In the genomic region with DNA sequence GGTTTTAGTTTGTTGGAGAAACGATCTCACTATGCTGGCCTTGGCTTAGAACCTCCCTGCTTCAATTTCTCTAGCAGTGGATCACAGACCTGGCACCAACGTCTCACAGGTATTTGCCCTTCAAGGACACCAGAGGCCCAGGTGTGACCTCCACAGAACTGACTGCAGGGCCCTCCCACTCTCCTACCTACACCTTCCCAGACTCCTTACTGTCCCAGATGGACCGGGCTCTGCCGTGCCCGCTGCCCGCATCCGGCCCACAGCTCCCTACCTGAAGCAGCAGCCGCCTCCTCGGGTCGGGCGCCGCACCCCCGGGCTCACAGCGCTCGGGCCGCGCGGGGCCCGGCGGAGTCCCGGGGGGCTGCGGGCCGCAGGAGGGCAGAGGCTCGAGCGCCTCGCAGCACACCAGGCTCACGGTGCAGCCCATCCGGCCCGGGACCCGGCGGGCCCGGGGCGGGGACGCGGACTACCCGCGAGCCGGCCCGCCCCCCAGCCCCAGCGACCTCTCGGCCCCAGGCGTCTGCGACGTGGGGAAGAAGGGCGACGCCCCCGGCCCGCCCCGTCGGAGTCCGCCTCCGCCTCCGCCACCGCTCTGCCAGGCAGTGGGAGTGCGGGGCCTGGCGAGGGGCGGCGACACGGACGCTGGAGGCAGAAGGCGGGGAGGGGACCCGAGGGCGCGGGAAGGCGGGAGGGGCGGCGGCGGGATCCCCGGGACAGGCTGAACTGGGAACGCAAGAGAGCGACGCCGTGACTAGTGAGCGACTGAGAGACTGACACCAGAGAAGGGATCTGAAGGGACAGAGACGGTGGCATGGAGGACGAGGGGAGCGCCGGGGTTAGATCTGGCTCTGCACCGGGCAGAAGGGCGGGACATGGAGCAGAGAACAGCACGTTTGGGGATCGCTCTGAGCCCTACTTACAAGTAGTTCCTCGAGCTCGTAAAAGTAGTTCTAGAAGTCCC, we compare ENCODE assay signal across 8 mouse cellular contexts. TPM values are rescaled to one million over a fixed set of nuclear protein-coding genes. Genes with fewer than 3 reads are reported as not detected.
DNase-seq lines count a peak whose midpoint lies in the region; ATAC-seq lines count a peak whose summit lies in the region.

A gene (minus strand): TSS at position 429 of the 961 bp plus-strand sequence.

- H3K4me3 ChIP-seq in hindbrain, embryonic 15.5 days: peak within 1 kb of the TSS; percentile 46
- peak within 1 kb of the TSS; percentile 91 for H3K4me3 ChIP-seq in megakaryocyte, embryonic 14.5 days (replicated peaks)

- no peak within 1 kb of the TSS for H3K27ac ChIP-seq in hindbrain, embryonic 15.5 days (replicated peaks)

- peak; percentile 55 for ATAC-seq in hindbrain, embryonic 15.5 days (ENCODE audit: low FRiP score, low read depth)

- H3K36me3 ChIP-seq in hindbrain, embryonic 15.5 days: no peaks in the 10 kb centered on the region
- H3K36me3 ChIP-seq in megakaryocyte, embryonic 14.5 days (replicated peaks; ENCODE audit: low read length): no peaks in the 10 kb centered on the region
- no peaks in the 10 kb centered on the region for H3K36me3 ChIP-seq in splenic B cell, adult 2 months (ENCODE audit: control insufficient read depth, insufficient read depth, low read length, poor library complexity, severe bottlenecking)

- H3K4me1 ChIP-seq in hindbrain, embryonic 15.5 days (replicated peaks): peaks cover 25% of the 10 kb centered on the region
- peaks cover 67% of the 10 kb centered on the region for H3K4me1 ChIP-seq in megakaryocyte, embryonic 14.5 days

- 1% methylated on average over 75 of the region's 84 CpGs for WGBS in hindbrain, embryonic 15.5 days

- H3K4me2 ChIP-seq in hindbrain, embryonic 15.5 days: peak within 1 kb of the TSS; percentile 86

- peak within 1 kb of the TSS; percentile 44 for H3K9ac ChIP-seq in hindbrain, embryonic 15.5 days

- no peaks in the 10 kb centered on the region for H3K9me3 ChIP-seq in hindbrain, embryonic 15.5 days
- H3K9me3 ChIP-seq in megakaryocyte, embryonic 14.5 days: no peaks in the 10 kb centered on the region

- H3K27me3 ChIP-seq in hindbrain, embryonic 15.5 days: peaks cover 20% of the 10 kb centered on the region
- H3K27me3 ChIP-seq in megakaryocyte, embryonic 14.5 days (replicated peaks): peaks cover 79% of the 10 kb centered on the region
- H3K27me3 ChIP-seq in splenic B cell, adult 2 months (ENCODE audit: control insufficient read depth, insufficient read depth, low read length, poor library complexity, severe bottlenecking): no peaks in the 10 kb centered on the region

- intact Hi-C loops in left cerebral cortex, postnatal 25 days (cut with DNase I): loop anchor here (2.0 kb wide), 1 partner anchor 222 kb away; no protein-coding TSS in a partner anchor

- DNase-seq in ES-CJ7 (ENCODE audit: low read depth, low spot score): peak; percentile 49
- DNase-seq in adrenal gland, postnatal 25 days: peak; percentile 73
- DNase-seq in gastrocnemius, adult 8-10 months (ENCODE audit: low spot score in 2 of 2): no peak
- no peak for DNase-seq in left cerebral cortex, postnatal 25 days (ENCODE audit: low spot score in 2 of 2)
- peak; percentile 46 for DNase-seq in splenic B cell, adult 2 months (ENCODE audit: low read depth, low spot score)
- DNase-seq in cerebellum, postnatal 36 days: no peak

RNA-seq across cellular contexts. Expression of the gene that starts here (rescaled TPM):
- 270 and 436 TPM in 2 replicates for total RNA-seq in adrenal gland, postnatal 25 days (2021)
- total RNA-seq in gastrocnemius, adult 8-10 months (2022): 100 to 1,000 TPM; 217 to 331 (median 279) TPM
- polyA plus RNA-seq in hindbrain, embryonic 15.5 days (2015; fragmentation: Nextera tagmentation; extraction: Ambion mirVana): 13.5 and 14.0 TPM in 2 replicates
- 10 to 100 TPM; 35.1 to 40.3 TPM for total RNA-seq in left cerebral cortex, postnatal 25 days (2021)
- 13.2 and 21.9 TPM in 2 replicates for polyA plus RNA-seq in megakaryocyte, embryonic 14.5 days (2012; ENCODE audit: insufficient read depth, low replicate concordance)

Comparison
In these comparisons a context has a peak if more than half of its experiments do, and no peak if none do; other contexts are left out.
1. DNase-seq: peak in ES-CJ7 (single experiment), adrenal gland, postnatal 25 days (single experiment) and splenic B cell, adult 2 months (single experiment); none in gastrocnemius, adult 8-10 months (0 of 2), left cerebral cortex, postnatal 25 days (0 of 2) and cerebellum, postnatal 36 days (0 of 2).